Mouse (Mus musculus) limb, embryonic 14.5 days (tissue): ENCODE results near the gene Mmgt2. TPM values are rescaled to one million over a fixed set of nuclear protein-coding genes. Genes with fewer than 3 reads are reported as not detected.

Experiments used
- ATAC-seq: fragments of 200-750 bp; cut with Nextera tagmentation; 2 replicates; pipeline ENCODE4 v1.8.0; 2017; ENCODE audit warnings: low read depth, moderate number of reproducible peaks, moderate TSS enrichment; ENCODE audit not compliant: low FRiP score
- DNase-seq: peaks from one replicate; pipeline ENCODE4 v3.0.0-alpha.2; 2015; ENCODE audit warnings: low spot score
- H3K27ac ChIP-seq: fragments of 300-500 bp; sonication (generic); replicated peaks from 2 replicates; pipeline ENCODE4 v1.5.1; 2014; ENCODE audit warnings: low read depth, mild to moderate bottlenecking, low read length, moderate library complexity, mixed read lengths
- H3K27me3 ChIP-seq: fragments of 300-500 bp; sonication (generic); 2 replicates; pipeline ENCODE4 v1.6.1; 2014; ENCODE audit warnings: low read length, mixed read lengths; ENCODE audit not compliant: control insufficient read depth, insufficient read depth
- H3K36me3 ChIP-seq: fragments of 300-500 bp; sonication (generic); 2 replicates; pipeline ENCODE4 v1.6.1; 2014; ENCODE audit warnings: mild to moderate bottlenecking, low read length, moderate library complexity, mixed read lengths; ENCODE audit not compliant: control insufficient read depth, insufficient read depth
- H3K4me1 ChIP-seq: fragments of 300-500 bp; sonication (generic); 2 replicates; pipeline ENCODE4 v1.6.1; 2014; ENCODE audit warnings: antibody characterized with exemption, low read length, mixed read lengths; ENCODE audit not compliant: control insufficient read depth, insufficient read depth
- H3K4me2 ChIP-seq: fragments of 300-500 bp; sonication (generic); replicated peaks from 2 replicates; pipeline ENCODE4 v1.6.1; 2014; ENCODE audit warnings: low read depth, mild to moderate bottlenecking, low read length, moderate library complexity; ENCODE audit not compliant: severe bottlenecking
- H3K4me3 ChIP-seq: fragments of 300-500 bp; sonication (generic); replicated peaks from 2 replicates; pipeline ENCODE4 v1.5.1; 2014; ENCODE audit warnings: low read length
- H3K9ac ChIP-seq: fragments of 300-500 bp; sonication (generic); 2 replicates; pipeline ENCODE4 v1.6.1; 2014; ENCODE audit warnings: mild to moderate bottlenecking, low read depth, low read length, moderate library complexity; ENCODE audit not compliant: severe bottlenecking
- H3K9me3 ChIP-seq: fragments of 300-500 bp; sonication (generic); 2 replicates; pipeline ENCODE4 v1.6.1; 2016; ENCODE audit warnings: low read length; ENCODE audit not compliant: control insufficient read depth
- POLR2A ChIP-seq: fragments of 200-500 bp; IDR thresholded peaks from 2 replicates; pipeline ENCODE4 v1.8.0; 2012; ENCODE audit warnings: inconsistent platforms, mild to moderate bottlenecking, moderate library complexity, borderline replicate concordance; ENCODE audit not compliant: insufficient read depth, insufficient read length; ENCODE audit errors: extremely low read depth
- WGBS: fragments of 180-500 bp; shearing (Covaris S2); extraction: QIAGEN DNeasy Blood & Tissue Kit; methylation state at CpG from one replicate; pipeline ENCODE4 v1.1.7; 2014; 5-methylcytosine and 5-hydroxymethylcytosine counted together
- polyA plus RNA-seq, 2 experiments: library from polyadenylated mRNA; depleted of rRNA in 1 of 2; stranded (reverse) in 1 of 2; unstranded in 1 of 2; fragments of >200 nt; fragmentation: Nextera tagmentation in 1 of 2; extraction: Ambion mirVana in 1 of 2; gene quantifications; 2 replicates each; pipeline versions ENCODE4 v1.2.1 to v1.2.3; 2012 to 2014

Mmgt2 gene
- polyA plus RNA-seq, 2 experiments = 56.9 to 69.7 TPM

- no peaks in the 10 kb centered on the region for H3K9me3 ChIP-seq
- TF ChIP-seq POLR2A = no peak
- no peak overlapping the region for H3K4me3 ChIP-seq
- no peaks in the 10 kb centered on the region; the same call in 1 of the 2 replicates for H3K36me3 ChIP-seq
- H3K9ac ChIP-seq = no peak overlapping the region
- no peak for ATAC-seq
- no peaks in the 10 kb centered on the region for H3K27me3 ChIP-seq
- WGBS = 72% methylated on average over 3 of the region's 3 CpGs
- H3K27ac ChIP-seq = no peak overlapping the region
- H3K4me2 ChIP-seq = no peak overlapping the region
- no peak for DNase-seq
- H3K4me1 ChIP-seq = peaks cover 53% of the 10 kb centered on the region
These were observed 8.1 kb upstream of the Mmgt2 start for GRCm38 (mm10) chr11:62640378-62640777.

- Histone ChIP-seq H3K27ac (no peak overlapping the region), H3K4me3 (no peak overlapping the region), H3K36me3 (no peaks in the 10 kb centered on the region; the same call in 1 of the 2 replicates), H3K27me3 (no peaks in the 10 kb centered on the region), H3K9me3 (no peaks in the 10 kb centered on the region), H3K4me2 (no peak overlapping the region), H3K9ac (no peak overlapping the region), H3K4me1 (peaks cover 59% of the 10 kb centered on the region)
- DNase-seq (no peak), ATAC-seq (no peak)
- WGBS = 48% methylated on average over 11 of the region's 11 CpGs
- no peak for TF ChIP-seq POLR2A
These were observed 6.2 kb upstream of the Mmgt2 start for GRCm38 (mm10) chr11:62642023-62642844.

- DNase-seq (no peak), ATAC-seq (no peak)
- H3K4me2 ChIP-seq = no peak overlapping the region
- H3K4me3 ChIP-seq = no peak overlapping the region
- no peaks in the 10 kb centered on the region for H3K9me3 ChIP-seq
- 67% methylated on average over 8 of the region's 8 CpGs for WGBS
- no peak overlapping the region for H3K27ac ChIP-seq
- no peaks in the 10 kb centered on the region for H3K27me3 ChIP-seq
- H3K36me3 ChIP-seq = no peaks in the 10 kb centered on the region; the same call in 1 of the 2 replicates
- no peak for TF ChIP-seq POLR2A
- H3K4me1 ChIP-seq = peaks cover 63% of the 10 kb centered on the region
- no peak overlapping the region for H3K9ac ChIP-seq
These were observed 5.3 kb upstream of the Mmgt2 start for GRCm38 (mm10) chr11:62643011-62643631.

GRCm38 (mm10) chr11:62643681-62644363, 4.6 kb upstream of the Mmgt2 start:
- no peak for TF ChIP-seq POLR2A
- Histone ChIP-seq H3K4me1 (peaks cover 57% of the 10 kb centered on the region), H3K9ac (no peak overlapping the region), H3K4me2 (no peak overlapping the region), H3K9me3 (no peaks in the 10 kb centered on the region), H3K27me3 (no peaks in the 10 kb centered on the region), H3K4me3 (no peak overlapping the region), H3K27ac (no peak overlapping the region), H3K36me3 (no peaks in the 10 kb centered on the region; the same call in 1 of the 2 replicates)
- WGBS = 83% methylated on average over 10 of the region's 10 CpGs
- DNase-seq (no peak), ATAC-seq (no peak)
